Mouse (Mus musculus) thymus, postnatal 10 days (tissue): ENCODE data around the gene Sp9.

Experiments
- DNase-seq, 2 experiments: peaks; one replicate each; pipeline ENCODE4 v3.0.0; 2021; ENCODE audit warnings: low spot score in 2 of 2

Sp9 gene

DNA sequence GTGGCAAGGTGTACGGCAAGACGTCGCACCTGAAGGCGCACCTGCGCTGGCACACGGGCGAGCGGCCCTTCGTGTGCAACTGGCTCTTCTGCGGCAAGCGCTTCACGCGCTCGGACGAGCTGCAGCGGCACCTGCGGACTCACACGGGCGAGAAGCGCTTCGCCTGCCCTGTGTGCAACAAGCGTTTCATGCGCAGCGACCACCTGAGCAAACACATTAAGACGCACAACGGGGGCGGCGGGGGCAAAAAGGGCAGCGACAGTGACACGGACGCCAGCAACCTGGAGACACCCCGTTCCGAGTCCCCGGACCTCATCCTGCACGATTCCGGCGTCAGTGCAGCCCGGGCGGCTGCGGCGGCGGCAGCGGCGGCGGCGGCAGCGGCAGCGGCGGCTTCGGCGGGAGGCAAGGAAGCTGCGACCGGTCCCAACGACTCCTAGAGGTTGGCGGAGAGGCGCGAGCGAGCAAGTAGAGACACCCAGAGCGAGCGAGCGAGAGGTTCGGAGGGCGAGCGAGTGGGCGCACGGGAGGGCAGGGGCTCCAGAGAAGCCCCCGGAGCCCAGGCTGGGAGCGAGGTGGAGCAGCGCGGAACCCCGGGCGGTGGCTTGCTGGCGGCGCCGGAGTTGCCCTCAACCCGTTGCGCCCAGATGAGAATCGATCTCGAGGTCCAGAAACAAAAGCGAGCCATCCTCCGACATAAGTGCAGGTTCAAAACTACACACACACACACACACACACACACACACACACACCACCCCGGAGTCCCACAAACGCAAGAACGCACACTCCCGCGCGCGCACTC, 2.6 kb downstream of the Sp9 start:
- DNase-seq, result peak in 1 of 2 experiments; percentile 33

DNA sequence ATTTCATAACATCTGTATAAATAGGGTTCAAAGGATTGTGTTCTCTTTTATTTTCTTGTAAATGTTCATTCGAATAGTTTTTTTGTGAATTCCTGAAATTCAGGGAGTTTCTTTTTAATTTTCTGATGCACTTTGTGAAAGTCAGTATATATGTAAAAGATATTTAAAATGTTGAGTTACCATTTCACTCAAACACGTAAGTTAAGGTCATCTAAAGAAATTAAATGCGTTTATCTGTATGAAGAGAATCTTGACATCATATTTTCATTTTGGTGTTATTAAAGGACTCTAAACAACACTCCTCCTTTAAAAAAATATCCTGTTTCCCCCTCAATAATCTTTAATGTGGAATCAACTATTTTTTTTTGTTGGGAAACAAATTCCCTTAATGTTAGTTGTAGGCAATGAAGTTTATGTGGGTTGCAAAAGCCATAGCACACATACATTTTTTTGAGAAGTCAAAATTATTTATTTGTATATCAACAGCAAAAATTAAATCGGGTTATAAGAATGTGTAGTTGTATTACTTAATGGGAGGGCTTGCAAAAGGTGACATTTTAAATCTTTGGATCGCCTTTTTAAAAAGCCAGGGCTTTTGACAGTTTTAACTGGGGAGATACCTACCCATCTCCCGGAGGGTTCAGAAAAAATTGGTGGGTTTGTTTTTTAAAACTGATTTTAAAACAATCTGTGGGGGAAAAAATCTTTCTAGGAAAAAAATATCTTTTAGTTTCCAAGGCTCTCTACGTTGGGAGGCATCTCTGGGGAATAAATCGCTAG, 3.7 kb downstream of the Sp9 start:
- DNase-seq, result no peak

DNA sequence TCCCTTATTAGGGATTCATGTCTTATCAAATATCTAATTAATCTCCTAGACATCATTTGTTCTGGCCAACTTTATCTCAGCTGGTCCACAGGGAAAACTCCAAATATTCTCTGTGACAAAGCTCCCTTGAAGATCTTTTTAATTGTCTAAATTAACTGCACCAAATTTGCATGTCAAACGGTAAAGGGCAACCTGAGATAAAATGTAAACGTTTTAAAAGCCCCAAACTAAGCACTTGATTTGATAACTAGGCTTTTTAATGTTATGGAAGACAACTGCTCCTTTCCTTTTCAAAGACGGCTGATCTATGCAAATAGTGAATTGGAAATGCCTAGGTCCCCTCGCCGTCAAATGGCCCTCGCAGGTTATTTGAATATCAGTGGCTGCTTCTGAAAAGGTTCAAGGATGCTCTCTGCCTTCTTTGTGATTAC, 4.4 kb downstream of the Sp9 start:
- no peak for DNase-seq

DNA sequence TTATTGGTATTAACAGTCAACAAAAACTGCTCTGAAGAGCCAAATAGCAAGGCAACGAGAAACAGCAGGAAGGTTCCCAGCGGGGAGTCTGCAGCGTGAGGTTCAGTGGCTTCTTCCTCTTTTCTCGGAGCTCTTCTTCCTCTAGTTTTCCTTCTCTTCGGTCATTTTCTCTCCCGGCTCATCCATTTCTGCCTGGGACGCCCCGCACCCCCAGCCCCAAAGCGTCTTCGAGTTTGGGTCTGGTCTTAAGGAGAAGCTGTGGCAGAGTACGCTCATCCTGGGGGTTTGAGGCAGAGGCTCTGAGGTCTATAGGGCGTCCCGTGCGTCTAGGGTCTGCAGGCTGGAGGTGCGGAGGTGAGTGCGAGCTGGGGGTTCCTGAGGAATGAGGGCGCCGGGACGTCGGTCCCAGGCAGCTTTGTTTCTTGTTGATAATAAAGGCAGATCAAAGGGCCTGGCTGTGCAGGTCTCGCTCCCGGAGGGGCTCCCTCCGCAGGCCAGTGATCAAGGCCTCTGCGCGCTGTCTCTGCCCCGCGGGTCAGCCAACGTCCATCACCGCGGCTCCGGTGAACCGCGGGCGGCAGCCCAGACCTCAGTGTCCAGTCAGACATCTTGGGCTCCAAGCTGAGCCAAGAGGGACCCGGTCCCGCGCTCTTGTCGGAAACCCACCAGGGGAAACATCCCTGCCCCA, 5.4 kb downstream of the Sp9 start:
- no peak for DNase-seq

DNA sequence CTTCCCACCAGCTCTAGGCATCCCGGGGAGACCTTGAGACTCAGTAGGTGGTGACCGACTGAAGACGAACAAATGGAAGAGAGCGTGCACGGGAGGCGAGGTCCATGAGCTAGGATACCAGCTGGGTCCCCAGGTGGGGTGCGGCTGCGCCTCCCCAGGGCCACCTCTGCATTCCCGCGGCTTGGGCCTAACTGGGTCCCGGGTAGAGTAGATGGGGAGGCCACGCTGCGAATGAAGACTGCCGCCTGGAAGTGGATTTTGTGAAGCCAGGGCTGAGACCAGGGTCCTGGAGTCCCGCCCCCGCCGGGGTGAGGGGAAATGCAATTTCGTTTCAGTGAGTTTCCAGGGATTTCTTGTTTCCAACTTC, 6.0 kb downstream of the Sp9 start:
- DNase-seq, result no peak

DNA sequence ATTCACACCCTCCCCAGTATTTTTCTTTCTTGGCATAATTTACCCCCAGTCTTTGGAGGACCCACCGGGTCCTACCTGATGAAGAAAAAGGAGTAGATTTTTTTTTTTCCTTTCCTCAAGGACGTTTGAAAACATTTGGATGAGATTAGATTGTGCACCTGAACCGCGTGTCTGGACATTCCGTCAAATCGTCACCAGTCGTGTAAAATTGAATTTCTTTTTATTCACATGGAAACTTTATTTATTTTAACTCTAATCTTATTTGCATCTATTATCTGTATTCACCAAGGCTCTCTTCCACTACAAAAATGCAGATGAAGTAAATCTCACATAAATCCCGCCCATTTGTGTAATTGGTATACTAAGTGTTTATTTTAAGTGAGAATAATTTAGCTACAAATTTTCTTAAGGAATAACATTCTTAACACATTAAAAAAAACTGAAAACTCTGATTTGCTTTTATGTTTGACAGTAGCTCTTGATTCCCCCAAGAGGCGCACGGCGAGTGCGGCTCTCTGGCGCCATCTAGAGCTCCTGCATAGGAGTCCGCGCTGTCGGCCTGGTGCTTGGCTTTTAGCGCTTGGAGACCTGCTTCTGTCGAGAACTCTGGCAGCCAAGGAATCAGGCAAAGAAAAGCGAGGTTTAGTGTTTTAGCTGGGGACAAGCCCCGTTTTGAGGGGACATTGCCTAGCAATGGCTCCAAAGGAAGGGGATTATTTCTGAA, 6.6 kb downstream of the Sp9 start:
- DNase-seq, result peak; percentile 76 to 93

DNA sequence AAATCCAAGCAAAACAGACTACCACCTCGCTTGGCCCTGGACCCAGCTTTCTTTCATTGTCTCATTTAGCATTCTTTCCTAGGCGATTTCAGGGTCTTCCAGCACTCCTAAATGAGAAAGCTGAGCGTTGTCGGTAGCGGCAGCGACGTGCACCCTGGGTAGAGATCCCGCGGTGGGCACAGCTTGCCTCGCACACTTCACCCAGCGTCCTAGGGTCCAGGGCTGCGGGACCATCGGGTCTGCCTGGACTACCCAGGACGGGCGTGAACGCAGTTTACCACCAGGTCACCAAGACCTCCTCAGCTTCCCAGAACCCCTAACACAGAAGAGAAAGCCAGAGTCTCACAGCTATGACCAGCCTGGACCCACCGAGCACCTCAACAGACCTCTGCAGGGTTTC, 7.1 kb downstream of the Sp9 start:
- DNase-seq, result no peak

DNA sequence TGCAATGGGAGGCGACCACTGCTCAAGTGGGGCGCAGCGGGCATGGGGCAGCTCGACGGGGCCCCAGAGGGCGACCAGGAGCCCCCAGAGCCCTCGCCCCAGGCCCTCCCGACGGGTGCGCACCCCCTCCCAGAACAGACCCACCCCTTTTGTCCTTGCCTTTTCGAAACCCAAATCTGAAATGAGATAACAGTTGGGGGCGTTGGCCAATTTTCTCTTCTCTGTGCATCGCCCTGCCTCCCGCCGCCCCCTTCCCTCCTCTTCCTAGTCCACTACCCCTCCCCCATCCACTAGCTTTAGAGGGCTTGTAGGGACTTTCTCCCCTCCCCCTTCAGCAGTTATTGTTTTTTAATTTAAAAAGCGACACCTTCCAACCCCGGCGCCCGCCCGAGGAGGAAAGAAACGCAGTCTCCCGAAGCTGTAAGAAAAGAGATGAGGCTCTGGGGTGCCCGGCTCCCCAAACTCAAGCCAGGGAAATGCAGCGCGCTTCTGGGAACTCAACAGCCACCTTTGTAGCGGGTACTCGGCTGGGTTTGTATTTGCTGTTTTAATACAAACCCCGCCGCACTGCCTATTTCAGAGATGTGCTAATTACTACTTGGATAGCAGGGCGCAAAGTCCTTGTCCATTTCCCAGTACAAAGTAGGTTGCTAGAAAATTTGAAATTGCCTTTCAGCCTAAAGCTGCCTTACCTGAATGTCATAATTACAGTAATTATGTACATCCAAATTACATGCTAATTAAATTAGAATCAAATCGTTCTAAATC, 7.7 kb downstream of the Sp9 start:
- DNase-seq, result no peak

DNA sequence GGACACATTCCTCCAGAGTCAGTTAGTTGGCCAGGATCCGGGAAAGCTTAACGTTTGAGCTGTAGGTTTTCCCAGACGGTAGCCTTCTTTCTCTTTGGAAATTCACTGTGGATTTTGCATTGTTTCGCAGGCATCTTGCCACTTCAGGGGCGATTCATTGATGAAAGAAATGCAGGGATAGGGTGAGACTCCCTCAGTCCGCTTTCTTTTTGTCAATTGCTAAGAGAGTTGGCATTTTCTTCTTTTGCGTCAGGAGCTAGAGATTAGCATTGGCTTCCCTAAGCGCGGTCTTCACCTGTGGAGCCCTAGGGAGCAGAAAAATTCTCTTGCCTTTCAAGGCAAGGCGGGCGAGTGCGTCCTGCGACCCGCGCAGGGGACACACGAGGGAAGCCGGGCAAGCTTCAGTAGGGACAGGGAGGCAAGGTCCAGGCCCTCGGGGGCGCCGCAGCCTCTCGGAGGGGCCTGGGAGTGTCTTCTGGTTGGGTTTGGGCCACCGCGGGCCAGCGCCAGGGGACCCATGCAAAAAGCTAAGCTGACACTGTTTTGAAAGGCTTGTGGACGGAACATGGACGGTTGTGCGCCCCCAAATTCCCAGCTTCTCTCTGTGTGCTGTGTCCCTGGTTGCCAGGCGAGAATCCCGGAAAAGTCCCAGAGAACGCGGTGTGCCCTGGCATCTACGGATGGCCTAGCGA, 8.8 kb downstream of the Sp9 start:
- DNase-seq, result no peak

DNA sequence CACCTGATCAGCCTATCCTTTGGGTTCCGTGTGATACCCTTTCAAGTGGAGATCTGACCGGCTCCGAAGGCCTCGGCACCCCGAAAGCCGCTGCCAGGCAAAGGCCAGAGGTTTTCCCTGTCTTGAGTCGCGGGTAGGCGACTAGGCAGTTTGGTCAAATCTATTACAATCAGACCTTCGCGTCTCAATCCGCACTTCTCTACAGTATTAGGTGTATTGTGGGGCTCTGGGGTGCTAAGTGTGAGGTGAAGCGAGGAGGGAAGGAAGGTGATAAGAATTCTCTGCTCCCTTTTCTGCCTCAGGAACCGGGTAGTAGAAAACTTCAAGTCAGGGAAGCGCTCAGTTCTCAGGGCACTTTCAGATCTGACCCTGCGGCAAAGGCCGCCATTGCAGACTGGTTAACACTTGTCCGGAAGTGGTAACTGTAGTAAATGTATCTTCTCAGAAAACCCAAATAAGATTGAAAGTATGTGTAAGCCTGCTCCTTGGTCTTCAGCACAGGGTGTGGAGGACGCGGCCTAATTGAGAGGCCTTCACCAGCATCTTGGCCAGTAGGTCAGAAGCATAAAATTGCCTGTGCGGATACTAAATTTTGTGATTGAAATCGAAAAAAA, 9.4 kb downstream of the Sp9 start:
- DNase-seq, result no peak

DNA sequence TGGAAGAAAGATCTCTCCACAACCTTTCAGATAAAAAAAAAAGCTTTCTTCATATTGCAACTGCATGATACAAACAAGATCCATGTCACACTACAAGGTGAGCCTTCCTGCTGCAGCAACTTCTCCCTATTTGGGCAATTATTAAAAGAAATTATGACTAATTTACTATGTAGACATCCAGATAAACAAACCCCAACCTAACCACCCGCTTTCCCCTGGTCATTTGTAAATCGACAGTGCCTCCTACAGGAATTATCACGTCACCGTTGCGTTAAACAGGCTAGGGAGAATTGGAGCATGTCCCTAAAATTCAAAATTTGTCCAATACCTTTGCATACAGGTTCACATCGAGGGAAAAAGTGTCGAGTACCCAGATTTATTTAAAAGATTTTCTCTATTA, 10.0 kb downstream of the Sp9 start:
- DNase-seq, result no peak

DNA sequence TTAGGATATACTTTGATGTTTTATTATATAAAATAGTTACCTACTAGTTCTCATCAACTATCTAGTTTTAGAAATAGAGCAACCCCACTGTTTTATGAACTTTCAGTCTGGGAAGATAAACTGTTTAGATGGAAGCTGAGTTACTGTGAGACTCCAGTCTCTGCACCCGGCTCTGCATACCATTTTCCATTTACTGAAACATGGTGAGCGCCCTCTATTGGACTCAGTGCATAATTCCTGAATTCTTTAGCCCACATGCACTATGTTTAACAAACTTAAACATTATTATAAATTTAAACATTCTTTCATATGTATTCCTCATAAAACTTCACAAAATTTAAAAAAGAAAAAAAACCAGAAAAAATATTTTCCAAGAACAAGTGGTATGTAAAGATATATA, 13.9 kb downstream of the Sp9 start:
- DNase-seq, result no peak

DNA sequence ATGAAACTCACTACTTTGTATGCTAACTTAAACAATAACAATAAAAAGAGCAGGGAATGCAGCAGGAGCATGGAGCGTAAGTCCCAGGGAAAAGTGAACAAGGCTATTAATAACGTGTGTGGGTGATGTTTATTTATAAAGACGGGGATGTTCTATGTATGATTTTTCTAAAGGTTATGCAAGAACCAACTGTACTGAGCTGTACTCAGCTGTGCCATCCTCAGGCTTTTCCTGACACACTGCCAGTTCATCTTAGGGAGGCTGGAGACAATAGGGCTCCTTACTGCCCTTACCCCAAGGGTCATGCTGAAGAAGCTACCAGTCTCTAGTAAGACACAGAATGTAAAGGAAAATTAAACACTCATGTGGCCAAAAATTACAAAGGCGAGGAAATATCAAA, 19.4 kb downstream of the Sp9 start:
- no peak for DNase-seq

DNA sequence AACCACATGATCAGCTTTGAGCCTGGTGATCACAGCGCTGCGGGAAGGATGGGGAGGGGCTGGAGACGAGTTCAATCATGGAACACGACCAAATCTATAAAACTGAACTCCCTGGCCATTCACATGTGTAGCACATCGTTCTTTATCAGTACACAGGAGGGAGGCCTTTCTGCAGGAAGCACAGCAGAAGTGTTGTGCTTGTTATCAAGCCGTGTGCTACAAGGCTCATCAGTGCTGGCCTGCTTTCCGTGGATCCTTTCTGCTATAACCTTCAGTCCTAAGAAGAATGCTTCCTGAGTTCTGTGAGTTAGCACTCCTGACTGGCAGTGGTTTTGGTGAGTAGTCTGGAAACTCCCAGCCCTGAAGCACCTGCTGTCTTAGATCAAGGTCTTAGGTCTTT, 23.3 kb downstream of the Sp9 start:
- no peak for DNase-seq

DNA sequence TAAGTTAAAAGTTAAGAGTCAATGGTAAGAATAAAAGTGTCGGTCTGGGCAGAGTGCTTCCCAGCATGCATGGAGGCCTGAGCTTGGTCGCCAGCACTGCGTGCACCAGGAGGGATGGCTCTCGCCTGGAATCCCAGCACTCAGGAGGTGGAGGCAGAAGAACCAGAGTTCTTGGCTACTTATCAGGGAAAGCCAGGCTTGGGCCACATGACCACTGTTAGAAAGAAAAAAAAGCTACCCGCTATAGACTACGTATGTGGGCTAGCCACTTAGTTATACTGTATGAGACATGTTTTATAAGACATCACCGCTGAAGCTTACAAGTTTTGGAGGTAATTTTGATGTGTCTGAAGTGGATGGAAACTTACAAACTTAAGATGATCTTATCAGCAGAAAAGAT, 26.4 kb downstream of the Sp9 start:
- no peak for DNase-seq

DNA sequence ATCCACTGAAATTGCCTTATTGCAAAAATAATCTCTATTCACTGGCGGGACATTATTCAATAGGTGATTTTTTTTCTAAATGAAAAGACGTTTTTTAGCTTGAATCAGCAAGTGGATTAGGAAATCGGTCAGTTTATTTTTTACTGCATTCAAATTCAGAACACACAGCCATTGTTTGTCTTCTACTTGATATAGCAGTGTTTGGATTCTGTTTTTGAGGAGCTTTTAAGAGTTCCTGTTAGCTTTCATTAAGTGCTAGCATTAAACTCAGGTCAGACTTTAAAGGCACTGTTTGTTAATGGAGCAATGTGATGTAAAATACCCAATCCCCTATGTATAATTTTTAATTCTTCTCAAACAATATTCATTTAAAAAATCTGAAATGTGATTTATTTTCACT, 27.1 kb downstream of the Sp9 start:
- DNase-seq, result no peak

DNA sequence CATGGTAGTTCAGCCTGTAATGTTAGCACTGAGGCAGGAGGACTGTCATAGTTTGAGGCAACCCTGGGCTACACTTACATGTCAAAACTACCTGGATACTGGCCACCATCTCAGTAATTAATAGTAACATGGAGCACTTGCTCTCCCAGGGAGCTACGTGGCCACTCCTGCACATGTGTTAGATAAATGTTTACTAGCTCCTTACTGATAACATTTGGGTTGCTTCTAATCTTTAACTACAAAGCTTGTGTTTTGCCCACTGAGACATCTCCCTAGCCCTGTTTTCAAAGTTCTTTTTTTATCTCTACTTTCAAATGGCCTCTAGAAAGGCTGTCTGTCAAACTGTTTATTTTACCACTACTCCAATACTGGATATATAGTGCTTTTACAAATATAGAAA, 30.3 kb downstream of the Sp9 start:
- no peak for DNase-seq

DNA sequence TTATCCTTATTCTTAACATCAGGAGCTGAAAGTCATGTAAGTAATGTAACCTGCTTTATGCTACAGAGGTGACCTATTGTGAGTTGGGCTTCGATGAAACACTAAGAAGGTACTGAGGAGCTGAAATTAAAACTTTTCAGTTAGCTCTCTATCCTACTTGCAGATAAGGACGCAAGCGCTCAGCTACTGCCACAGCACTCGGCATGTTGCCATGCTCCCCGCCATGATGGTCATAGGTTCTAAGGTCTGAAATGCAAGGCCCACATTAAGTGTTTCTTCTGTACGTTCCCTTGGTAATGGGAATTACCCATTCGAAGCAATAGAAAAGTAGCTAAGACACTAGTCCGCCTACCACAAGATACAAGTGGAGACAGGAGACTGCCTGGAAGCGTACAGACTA, 31.0 kb downstream of the Sp9 start:
- no peak for DNase-seq

DNA sequence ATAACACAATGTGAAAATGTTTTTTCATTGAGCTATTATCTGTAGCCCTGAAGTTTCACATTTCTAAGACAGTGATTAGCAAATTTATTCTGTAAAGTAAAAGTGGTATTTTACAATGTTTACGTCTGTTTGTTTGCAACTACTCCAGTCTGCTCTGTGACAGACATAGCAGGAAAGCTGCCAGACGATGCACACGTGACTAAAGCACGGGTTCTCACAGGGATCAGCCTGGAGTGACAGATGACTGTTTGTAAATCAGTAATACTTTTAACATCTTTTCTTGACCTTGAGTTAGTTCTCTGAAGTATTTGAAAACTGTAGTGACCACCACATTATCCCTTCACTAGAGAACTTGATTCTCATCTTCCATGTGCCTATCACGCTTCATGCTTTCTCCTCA, 32.8 kb downstream of the Sp9 start:
- no peak for DNase-seq

DNA sequence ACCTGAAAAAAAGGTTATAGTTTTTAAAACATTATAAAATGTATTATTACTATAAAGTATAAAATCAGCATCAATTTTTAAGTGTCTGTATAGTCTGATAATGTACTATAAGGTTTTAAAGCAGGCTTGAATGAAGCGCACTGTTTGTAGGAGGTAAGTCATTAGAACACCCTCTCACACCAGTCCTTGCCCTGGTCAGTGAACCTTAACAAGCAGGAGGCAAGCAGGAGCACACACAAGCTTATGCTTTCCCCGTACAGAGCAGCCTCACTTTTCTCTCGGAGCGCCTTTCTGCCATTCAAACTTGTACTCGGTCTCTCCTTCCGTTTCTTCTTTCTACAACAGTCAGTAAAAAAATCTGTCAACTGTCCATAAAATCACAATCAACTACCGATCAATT, 34.3 kb downstream of the Sp9 start:
- DNase-seq, result no peak
